Mouse (Mus musculus) cerebellum, postnatal 25 days (tissue): ENCODE results near the gene Terf2ip.
A peak's percentile ranks its signal among the peaks of the same experiment; 100 is the strongest.

Experiments used
- DNase-seq, 2 experiments: peaks; one replicate each; pipeline ENCODE4 v3.0.0; 2021; ENCODE audit warnings: mixed read lengths in 2 of 2

The Terf2ip gene

DNA sequence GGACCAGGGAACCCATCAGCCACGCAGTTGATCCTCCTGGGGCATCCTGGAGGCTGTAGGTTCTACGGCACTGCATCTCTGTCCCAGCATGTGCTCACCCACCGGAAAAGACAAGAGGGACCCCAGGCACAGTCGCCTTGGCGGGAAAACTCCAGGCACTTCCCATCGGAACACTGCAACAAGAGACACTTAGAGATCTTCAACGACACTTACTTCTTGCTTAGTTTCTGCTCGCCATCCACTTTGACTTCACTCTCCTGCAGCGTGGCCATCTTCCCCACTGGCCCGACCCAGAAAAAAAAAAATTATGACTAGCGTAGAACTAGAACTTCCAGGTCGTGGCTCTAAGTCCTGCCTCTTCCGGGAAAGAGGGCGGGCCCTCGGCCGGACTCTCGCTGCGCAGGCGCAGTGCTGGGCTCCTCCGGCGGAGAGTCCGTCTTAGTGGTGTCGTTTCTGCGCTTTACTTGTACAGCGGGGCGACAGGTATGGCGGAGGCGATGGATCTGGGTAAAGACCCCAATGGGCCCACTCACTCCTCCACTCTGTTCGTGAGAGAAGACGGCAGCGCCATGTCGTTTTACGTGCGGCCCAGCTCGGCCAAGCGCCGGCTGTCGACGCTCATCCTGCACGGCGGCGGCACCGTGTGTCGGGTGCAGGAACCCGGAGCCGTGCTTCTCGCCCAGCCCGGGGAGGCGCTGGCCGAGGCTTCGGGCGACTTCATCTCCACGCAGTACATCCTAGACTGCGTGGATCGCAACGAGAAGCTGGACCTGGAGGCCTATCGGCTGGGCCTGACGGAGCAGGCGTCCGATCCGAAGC lies at the start of gene Terf2ip, which contains the start of gene Kars:
Gene Terf2ip (plus strand): TSS at position 402 of the 819 bp plus-strand sequence.
Gene Kars (minus strand): TSS at position 327 of the 819 bp plus-strand sequence.
- peak; percentile 94 to 96 for DNase-seq

DNA sequence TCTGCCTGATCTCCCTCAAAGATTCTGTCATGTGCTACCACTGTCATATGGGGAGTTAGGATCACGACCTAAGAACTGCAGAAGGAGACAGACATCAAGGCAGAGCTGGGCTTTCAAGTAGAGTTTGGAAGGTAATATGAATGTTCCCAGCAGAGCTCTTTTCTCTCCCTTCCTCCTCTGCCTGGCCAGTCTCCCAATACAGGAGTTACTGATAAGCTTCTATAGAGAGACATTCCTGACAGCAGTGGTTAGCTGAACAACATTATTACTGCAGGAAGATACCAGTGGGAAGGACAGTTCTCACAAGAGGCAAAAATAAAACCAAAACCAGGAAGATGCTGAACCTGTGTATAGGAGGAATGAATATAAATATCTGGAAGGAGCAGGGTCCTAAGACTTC lies 48.6 kb upstream of the Terf2ip start:
- no peak for DNase-seq

DNA sequence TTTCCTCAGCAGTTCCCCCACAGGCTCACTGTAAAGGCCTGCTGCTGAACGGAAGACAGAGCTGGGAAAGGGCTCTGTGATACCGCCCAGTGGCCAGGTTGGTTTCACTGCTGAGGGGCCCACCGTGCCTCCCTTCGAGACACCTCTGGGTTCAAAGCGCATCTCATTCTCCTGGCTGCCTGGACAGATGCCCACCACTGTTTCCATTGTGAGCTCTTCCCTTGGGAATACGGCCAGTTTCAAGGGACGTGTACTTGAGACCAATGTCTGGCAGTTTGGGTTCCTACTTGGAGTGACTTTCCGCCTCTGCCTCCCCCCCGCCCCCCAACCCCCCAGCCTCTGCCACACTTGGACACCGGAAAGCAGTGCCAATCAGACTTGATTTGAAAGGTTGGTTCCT lies 48.1 kb upstream of the Terf2ip start:
- DNase-seq: peak in 1 of 2 experiments; percentile 44

DNA sequence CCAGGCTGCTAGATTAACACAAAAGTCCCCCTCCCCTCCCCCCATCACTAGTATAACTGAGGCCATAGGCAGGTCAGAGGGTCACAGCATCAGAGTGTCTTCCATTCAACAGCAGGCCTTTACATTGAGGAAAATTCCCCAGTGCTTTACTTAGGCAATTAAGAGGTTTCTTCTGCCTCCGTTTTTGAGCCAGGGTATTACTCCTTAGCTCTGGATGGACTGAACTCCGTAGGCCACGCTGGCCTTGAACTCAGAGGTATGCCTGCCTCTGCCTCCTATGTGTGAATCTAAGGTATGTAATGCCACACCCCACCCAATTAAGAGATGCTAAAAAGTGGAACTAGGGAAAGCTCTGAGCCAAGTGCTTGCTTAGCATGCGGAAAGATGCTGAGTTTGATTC lies 47.7 kb upstream of the Terf2ip start:
- DNase-seq: no peak

DNA sequence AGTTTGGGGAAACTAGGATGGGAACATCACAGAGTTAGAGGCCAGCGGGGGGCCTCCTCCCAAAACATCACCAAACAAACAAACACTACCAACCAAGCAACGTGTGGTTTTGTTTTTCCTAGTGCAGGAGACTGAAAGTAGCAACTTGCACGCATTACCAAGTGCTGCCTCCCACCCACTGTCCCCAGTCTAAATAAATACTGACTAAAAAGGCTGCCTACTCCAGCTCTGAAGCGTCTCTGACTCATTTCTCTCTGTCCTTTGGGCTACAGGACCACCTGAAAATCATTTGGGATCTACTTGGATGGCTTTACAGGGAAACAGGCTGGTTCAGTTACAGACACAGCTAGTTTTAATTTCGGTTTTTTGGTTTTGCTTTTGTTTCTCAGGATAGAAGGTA lies 46.8 kb upstream of the Terf2ip start:
- DNase-seq: no peak

DNA sequence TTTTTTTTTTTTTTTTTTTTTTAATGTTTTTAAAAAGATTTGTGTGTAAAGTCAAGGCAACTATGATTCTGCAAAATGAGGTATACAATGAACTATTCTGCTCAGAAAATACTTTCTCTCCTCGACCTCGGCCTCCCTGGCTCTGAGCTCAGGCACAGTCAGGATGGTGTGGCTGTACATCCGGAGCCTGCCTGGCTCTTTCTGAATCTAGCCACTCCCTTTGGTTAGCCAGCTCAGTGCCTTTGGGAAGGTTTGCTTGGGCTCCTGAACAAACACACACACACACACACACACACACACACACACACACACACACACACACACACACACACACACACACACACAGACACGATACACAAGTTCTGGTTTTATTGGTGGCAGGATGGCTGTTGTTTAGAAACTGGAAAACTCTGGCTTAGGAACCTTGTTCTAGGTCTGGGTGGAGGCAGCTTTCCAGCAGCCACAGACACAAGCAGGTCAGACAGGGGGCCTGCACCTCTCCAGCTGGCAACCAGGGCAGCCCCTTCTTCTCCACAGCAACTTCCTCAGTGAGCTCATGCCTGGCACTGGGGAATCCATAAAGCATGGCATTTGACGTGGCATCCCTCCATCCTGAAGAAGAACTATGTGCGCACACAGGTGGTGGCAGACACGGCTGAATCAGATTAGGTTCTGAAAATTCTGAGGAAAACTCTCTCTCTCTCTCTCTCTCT lies 46.2 kb upstream of the Terf2ip start:
- peak; percentile 46 to 51 for DNase-seq

DNA sequence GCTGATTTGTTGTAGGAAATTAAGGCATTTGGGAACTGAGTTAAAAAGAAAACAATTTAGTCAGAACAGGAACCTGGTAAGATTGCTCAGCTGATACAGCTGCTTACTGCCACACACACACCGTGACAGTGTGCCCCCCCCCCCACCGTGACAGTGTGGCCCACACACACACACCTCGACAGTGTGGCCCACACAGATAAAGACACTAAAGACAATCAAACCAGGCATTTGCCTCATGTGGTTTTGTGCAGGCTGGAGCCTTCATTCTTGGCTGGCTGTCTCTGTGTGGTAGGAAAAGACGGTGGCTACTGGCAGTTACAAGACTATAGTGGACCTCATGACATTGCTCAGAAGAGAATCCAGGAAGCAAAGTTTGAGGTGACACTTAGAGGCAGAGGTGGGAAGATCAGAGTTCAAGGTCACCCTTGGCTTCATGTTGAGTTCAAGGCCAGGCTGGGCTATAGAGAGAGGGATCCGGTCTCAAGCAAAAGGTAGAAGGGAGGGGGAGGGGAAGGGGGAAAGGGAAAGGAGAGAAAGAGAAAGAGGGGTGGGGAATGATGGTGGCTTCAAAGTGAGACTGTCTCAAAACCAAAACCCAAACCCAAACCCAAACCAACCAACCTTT lies 43.8 kb upstream of the Terf2ip start:
- DNase-seq: no peak

DNA sequence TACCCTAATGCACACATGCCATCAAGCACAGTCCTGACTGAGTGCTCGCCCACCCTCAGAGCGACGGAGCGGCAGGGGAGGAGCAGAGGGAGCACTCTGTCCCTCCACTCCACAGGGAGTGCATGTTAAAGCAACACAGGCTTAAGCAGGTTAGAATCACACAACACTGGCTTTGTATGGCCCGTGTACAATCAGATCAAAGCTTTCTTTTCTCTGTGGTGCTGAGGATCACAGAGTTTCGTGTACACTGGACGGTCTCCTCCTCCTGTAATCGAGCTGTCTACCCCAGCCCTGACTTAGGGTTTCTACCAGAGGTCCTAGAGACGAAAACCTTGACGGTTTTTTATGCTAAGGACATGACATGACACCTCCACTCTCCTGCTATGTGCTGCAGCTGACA lies 42.7 kb upstream of the Terf2ip start:
- DNase-seq: no peak

DNA sequence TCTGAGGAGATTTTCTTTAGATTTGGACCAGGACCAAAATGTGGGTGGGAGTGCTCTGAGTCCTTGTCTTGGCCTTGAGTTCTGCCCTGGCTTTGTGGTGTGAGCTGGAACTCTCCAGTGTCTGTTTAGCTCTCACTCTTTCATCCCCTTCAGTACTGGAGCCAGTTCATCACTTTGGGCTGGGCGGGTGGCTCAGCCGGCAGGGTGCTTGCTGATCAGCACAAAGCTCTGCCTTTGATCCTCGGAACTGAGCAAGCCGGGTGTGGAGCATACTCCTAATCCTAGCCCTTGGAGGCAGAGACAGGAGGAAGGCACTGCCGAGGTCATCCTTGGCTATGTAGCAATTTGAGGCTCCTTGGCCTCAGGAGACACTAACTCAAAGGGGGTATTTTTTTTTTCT lies 42.2 kb upstream of the Terf2ip start:
- DNase-seq: no peak

DNA sequence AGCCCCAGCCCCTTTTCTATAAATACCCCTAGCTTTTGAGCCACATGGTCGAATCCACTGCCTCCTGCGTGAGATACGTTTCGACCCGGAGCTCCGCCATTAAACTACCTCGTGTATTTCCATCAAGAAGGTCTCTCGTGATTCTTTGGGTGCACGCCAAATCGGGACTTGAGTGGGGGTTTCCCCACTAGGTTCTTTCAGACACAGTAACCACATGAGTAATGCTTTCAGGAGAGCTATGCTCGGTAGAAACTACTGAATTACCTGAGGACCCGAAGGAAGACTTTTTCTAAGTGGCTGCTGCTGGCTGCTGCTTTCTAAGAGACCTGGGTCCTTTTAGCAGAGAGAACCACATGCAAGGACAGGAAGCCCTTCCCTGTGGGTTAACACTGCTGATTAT lies 37.1 kb upstream of the Terf2ip start:
- DNase-seq: no peak

DNA sequence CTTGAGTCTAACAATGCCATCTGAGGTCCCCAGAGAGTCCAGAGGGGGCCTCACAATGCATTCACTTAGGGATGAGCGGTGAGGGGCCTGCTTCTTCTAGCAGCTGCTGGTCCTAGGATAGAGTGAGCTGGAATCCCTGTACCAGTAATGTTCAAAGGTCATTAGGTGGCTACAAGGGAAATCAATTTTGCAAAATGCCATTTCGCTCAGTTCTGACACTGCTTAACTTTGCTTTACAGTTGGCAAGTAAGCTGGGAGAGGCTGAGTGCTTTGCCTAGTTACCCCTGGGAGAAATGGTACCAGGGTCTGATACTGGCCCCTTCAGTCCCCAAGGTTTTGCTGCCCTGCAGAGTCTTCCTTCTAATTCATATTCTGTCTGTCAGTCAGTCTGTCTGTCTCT lies 35.5 kb upstream of the Terf2ip start:
- no peak for DNase-seq

DNA sequence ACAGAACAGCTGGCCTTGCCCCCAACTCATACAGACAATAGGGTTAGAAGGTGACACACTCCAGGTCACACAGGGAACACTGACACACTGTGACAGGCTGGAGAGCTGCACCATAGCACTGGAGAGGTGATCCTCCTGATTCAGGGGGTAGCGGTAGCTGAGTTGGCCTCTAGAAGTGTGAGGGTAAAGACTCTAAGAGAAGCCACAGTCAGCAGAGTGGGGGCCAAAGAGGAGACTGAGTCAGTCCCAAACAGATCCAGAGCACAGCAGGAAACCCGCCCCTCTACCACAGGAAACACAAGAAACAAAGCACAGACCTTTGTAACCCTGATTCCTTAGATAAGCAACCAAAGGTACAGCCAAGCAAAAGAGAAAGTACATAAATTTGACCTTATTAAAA lies 34.9 kb upstream of the Terf2ip start:
- no peak for DNase-seq

DNA sequence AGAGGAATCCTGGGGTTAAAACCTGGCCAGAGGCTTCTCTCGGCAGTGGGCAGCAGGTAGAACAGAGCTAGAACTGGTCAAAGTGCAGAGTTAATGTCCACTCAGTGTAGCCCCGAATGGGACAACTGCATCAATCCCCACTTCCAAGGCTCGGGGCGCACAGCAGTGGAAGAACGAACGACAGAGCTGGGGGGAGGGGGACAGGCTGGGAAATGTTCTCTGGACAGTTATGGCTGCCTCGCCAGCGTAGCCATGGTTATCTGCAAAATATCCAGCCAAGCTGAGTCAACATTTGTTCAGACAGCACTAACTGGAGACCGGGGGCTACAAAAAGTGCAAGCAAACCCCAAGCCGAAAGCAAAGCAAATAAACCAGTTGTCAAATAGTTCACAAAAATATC lies 33.1 kb upstream of the Terf2ip start:
- no peak for DNase-seq

DNA sequence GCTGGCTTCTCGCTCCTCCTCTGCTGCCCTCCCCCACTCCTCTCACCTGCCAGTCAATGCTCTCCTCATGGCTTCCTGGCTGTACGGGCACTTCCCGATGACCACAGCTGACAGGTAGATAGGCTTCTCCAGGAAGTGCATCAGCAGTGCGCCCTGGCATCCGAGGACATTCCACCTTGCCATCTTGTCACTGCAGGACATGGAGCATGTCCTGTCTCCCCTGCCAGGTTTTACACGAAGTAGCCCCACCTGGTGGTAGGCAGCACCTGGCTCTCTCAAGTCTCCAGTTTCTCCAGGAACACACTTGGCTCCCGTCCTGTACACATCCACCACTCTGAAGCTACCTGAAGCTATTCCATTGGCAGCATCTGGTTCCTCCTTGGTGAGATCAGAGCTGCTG lies 29.1 kb upstream of the Terf2ip start:
- peak; percentile 77 to 81 for DNase-seq

DNA sequence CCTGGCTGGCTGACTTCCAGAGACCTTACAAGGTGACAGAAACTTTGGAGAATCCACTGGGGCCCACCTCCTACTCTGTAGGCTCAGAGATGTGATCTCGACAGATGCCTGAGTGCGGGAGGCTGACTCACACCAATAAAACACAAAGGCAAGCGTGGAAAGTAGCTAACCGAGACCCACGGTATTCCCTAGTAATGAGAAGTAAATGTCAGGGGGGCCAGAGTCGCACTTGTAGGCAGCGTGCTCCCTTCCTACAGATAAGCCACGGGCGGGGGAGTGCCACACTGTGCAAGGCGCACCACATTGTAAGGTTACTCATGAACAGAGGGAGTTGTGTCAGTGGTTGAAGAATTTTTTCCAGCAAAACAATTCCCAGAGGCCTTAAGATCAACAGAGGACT lies 26.7 kb upstream of the Terf2ip start:
- no peak for DNase-seq

DNA sequence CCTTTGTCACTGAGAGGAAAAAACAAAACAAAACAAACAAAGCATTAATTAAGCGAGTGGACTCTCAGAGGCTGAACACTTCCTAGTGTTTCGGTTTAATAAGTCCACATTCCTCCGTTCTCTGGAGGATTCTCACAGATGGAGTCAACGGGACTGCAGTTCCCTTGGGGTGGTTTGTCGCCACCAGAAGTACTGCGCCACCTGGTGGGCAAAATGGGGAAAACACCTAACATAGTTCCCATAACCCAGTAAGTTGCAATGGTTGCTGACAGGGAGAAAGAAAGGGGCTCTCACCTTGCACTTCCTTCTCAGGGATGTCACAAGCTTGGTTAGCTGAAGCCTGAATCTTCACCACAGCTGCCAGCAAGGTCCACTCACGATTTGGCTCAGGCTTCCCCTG lies 21.3 kb upstream of the Terf2ip start:
- DNase-seq: peak; percentile 81 to 91

DNA sequence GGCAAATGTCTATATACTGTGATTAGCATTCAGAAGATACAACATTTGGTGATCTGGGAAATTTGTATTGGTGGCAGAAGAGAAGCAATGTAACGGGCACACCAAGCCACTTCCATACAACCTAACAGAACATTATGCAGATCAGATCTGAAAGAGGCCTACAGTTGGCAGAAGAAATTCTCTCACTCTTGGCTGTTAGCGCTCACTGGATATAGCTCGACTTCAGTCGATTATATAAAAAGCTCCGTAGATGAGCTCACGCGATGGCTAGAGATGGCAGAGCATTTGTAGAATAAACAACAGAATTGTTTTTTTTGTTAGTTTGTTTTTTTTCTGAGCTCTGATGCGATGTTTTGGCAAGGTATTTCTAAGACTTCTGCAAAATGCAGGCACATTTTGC lies 19.9 kb upstream of the Terf2ip start:
- DNase-seq: no peak

DNA sequence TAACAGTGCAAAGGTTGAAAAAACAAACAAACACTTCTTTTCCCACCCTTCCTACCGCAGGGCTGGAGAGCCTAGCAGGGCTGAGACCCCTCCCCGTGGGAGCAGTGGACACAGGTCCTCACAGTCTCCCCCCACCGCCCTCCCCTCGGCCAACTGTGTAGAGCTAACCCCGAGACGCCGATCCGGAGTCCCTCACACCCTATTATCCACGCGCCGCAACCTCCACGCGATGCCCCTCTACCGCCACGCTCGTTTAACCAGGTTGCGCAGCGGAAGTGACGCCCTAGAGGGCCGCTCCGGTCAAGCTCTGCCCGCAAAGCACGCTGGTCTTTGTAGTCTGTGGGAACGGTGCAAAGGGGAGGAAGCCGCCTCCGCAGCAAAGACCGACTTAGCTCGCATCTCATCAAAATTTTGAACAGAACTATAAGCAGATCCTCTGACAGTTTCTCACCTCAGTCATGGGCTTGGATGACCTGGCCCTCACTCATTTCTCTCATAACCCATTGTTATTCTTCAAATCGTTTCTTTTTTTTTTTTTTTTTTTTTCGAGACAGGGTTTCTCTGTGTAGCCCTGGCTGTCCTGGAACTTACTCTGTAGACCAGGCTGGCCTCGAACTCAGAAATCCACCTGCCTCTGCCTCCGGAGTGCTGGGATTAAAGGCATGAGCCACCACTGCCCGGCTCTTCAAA lies 19.0 kb upstream of the Terf2ip start, which contains the start of gene Adat1:
Gene Adat1 (minus strand): TSS at position 290 of the 690 bp plus-strand sequence.
- peak; percentile 87 to 93 for DNase-seq

DNA sequence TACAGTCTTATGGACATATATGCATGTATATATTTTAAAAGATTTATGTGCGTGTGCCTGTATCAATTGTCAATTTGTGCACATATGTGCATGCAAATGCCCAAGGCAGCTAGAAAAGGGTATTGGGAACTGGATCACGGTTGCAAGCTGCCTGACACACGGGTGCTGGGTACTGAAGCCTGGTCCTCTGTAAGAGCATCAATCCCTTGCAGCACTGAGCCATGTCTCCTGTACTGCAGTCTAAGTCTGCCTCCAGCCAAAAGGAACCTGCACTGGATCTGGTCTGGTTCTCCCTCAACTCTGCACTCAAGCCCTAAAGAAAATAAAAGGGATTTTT lies 18.5 kb upstream of the Terf2ip start:
- DNase-seq: no peak

DNA sequence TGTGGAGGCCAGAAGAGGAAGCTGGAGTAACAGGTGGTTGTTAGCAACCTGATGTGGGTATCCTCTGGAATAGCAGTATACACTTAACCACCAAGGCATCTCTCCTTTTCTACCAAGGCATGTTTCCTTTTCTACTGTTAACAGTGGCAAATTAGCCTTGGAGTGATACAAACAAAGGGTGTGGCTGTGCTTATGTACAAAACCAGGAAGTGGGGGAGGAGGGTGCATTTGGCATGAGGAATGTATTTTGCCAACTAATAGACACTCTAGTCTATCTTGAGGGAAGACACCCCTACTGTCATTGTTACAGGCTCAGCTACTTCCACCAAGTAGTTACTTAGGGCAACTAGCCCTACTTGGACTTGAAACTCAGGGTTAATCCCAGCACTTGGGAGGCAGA lies 6.4 kb upstream of the Terf2ip start:
- DNase-seq: no peak

DNA sequence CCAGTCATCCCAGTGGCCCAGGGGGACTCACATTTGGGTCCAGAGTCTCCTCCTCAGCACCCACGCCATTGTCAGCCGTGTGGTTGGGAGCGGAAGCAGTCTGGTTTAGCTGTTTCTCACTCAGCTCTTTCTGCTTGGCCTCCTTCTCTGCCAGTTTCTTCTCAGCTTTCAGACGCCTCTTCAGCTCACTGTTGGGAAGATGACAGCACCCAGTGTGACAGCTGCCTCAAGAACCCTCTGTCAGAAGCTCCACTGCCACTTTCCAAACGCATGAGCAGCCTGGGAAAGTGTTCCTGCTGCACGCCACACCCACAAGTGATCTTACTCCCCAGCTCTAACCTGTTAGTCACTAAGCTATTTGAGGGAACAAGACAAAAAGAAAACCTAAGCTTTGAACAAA lies 5.6 kb upstream of the Terf2ip start:
- no peak for DNase-seq

DNA sequence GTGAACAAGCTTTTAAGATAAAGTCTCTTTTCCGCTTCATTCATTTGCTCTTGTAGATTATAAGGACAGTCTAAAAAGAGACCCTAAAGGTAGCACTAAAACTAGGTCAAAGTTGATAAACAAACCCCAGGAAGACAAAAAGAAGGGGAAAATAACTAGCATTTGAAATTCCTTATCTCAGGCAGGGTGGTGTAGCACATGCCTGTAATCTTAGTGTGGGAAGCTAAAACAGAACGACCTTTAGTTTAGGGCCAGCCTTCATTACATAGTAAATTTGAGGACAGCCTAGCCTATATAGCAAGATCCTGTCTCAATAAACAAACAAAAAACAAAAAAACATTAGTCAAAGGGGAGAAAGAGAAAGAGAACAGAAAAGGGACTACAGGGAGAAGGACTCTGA lies 3.5 kb upstream of the Terf2ip start:
- DNase-seq: no peak

DNA sequence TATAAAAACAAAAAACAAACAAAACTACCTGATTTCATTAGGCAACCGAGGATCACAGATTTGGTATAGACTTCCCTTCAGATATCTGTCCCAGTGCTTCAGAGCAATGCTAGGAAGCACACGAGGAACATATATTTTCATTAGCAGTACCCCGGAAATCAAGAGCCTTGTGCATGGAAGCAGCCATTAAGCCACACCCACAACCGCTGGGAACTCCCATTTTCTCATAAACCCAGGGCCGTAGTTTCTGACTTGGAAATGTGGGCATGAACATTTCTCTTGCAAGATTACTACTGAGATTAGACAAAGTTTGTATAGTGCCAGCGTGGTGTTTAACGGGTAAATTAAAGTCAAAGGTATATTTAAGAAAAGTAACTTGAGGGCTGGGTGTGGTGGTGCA lies 1.6 kb upstream of the Terf2ip start:
- DNase-seq: no peak
